Mouse (Mus musculus) spleen, adult 2 months (tissue): ENCODE measurements around the gene Slain1. TPM values are rescaled to one million over a fixed set of nuclear protein-coding genes. Genes with fewer than 3 reads are reported as not detected.
"Not testable (repeated sequence)": the region's sequence is repeated elsewhere in the genome, so short reads cannot be mapped to it uniquely, and the experiment has no call there.

Experiments
- DNase-seq, 2 experiments: peaks; one replicate each; pipeline versions ENCODE4 v3.0.0 to v3.0.0-alpha.2; 2012 to 2021; ENCODE audit warnings: low spot score in 2 of 2, low read depth in 1 of 2
- H3K27ac ChIP-seq: fragments of 200-500 bp; 2 replicates; pipeline ENCODE4 v1.5.1; 2012; ENCODE audit warnings: low read length, inconsistent platforms; ENCODE audit not compliant: insufficient read depth
- H3K27me3 ChIP-seq: fragments of 200-500 bp; 2 replicates; pipeline ENCODE4 v1.6.1; 2012; ENCODE audit warnings: mild to moderate bottlenecking, moderate library complexity, low read length, inconsistent platforms; ENCODE audit not compliant: control insufficient read depth, insufficient read depth
- H3K36me3 ChIP-seq: fragments of 200-500 bp; 2 replicates; pipeline ENCODE4 v1.6.1; 2012; ENCODE audit warnings: mild to moderate bottlenecking, low read length, inconsistent platforms; ENCODE audit not compliant: control insufficient read depth, insufficient read depth
- H3K4me1 ChIP-seq: fragments of 200-500 bp; 2 replicates; pipeline ENCODE4 v1.6.1; 2011; ENCODE audit warnings: inconsistent platforms; ENCODE audit not compliant: control insufficient read depth, insufficient read depth, insufficient read length
- H3K4me3 ChIP-seq: fragments of 200-500 bp; 2 replicates; pipeline ENCODE4 v1.5.1; 2011; ENCODE audit warnings: mild to moderate bottlenecking, inconsistent platforms; ENCODE audit not compliant: insufficient read depth, insufficient read length; ENCODE audit errors: extremely low read depth
- CTCF ChIP-seq: fragments of 200-500 bp; IDR thresholded peaks from 2 replicates; pipeline ENCODE4 v1.5.1; 2011; ENCODE audit warnings: mild to moderate bottlenecking, inconsistent platforms; ENCODE audit not compliant: insufficient read depth, insufficient read length, insufficient replicate concordance; ENCODE audit errors: extremely low read depth
- POLR2A ChIP-seq: fragments of 200-500 bp; IDR thresholded peaks from 2 replicates; pipeline ENCODE4 v1.6.1; 2011; ENCODE audit warnings: low read depth, low read length, inconsistent platforms
- WGBS: fragments of 180-500 bp; shearing (Covaris S2); methylation state at CpG from one replicate; pipeline ENCODE4 v1.1.7; 2018; 5-methylcytosine and 5-hydroxymethylcytosine counted together
- polyA plus RNA-seq: library from polyadenylated mRNA; depleted of rRNA; stranded (reverse); fragments of >200 nt; gene quantifications from 2 replicates; pipeline ENCODE4 v1.2.3, GENCODE M21; 2012

The Slain1 gene
- polyA plus RNA-seq, 1 experiment: 15.0 TPM

- TF ChIP-seq CTCF (no peak), POLR2A (no peak)
- no peaks in the 10 kb centered on the region for H3K27me3 ChIP-seq
- WGBS: 91% methylated on average over 23 of the region's 23 CpGs
- no peak overlapping the region for H3K4me3 ChIP-seq
- no peaks in the 10 kb centered on the region for H3K4me1 ChIP-seq
- DNase-seq: no peak
- H3K27ac ChIP-seq: no peak overlapping the region
- H3K36me3 ChIP-seq: no peaks in the 10 kb centered on the region
These were observed 79.1 kb downstream of the Slain1 start for GRCm38 (mm10) chr14:103728951-103729725.

- Histone ChIP-seq H3K27ac (no peak overlapping the region), H3K36me3 (no peaks in the 10 kb centered on the region), H3K4me3 (no peak overlapping the region), H3K27me3 (no peaks in the 10 kb centered on the region), H3K4me1 (no peaks in the 10 kb centered on the region)
- DNase-seq: no peak
- TF ChIP-seq CTCF (no peak), POLR2A (no peak)
- WGBS: 86% methylated on average over 11 of the region's 11 CpGs
These were observed 79.8 kb downstream of the Slain1 start for GRCm38 (mm10) chr14:103729760-103730367.

GRCm38 (mm10) chr14:103732626-103733025 is 82.6 kb downstream of the Slain1 start:
- Histone ChIP-seq H3K27ac (no peak overlapping the region), H3K36me3 (no peaks in the 10 kb centered on the region), H3K27me3 (no peaks in the 10 kb centered on the region), H3K4me3 (no peak overlapping the region), H3K4me1 (no peaks in the 10 kb centered on the region)
- TF ChIP-seq POLR2A (no peak), CTCF (no peak)
- 63% methylated on average over 1 of the region's 1 CpGs for WGBS
- no peak for DNase-seq

DNA sequence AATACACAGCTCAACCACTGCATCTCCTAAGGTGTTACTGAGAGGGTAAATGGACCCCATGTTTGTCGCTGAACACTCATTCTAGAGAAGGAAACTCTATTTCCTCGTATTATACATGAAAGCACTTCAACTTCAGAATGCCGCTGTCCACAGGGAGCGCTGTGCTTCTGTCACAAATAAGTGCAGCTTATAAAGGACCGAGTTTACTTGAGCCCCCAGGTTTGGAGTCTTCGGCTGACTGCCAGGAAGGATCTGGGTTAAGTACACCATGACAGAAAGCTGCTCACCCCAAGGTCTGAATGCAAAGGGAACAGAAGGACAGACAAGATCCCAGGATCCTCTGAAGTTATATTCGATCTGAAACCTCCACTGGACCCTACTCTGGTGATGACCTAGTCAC is 91.2 kb downstream of the Slain1 start:
- no peak overlapping the region for H3K4me3 ChIP-seq
- no peak overlapping the region for H3K27ac ChIP-seq

GRCm38 (mm10) chr14:103742150-103742549 is 92.1 kb downstream of the Slain1 start:
- Histone ChIP-seq H3K36me3 (no peaks in the 10 kb centered on the region), H3K4me1 (no peaks in the 10 kb centered on the region), H3K27ac (no peak overlapping the region), H3K27me3 (no peaks in the 10 kb centered on the region), H3K4me3 (no peak overlapping the region)
- DNase-seq: no peak
- TF ChIP-seq POLR2A (no peak), CTCF (no peak)
- WGBS: 88% methylated on average over 8 of the region's 8 CpGs

More for the DNA sequence above, 91.2 kb downstream of the Slain1 start:
- WGBS: 75% methylated on average over 7 of the region's 7 CpGs
- Histone ChIP-seq H3K4me1 (no peaks in the 10 kb centered on the region), H3K27me3 (no peaks in the 10 kb centered on the region), H3K36me3 (no peaks in the 10 kb centered on the region)
- DNase-seq: no peak
- TF ChIP-seq CTCF (no peak), POLR2A (no peak)

- Histone ChIP-seq H3K4me1 (no peaks in the 10 kb centered on the region), H3K27me3 (no peaks in the 10 kb centered on the region), H3K36me3 (no peaks in the 10 kb centered on the region), H3K4me3 (no peak overlapping the region), H3K27ac (no peak overlapping the region)
- WGBS: 66% methylated on average over 6 of the region's 6 CpGs
- TF ChIP-seq POLR2A (no peak), CTCF (no peak)
- DNase-seq: no peak
These were observed 97.3 kb downstream of the Slain1 start for GRCm38 (mm10) chr14:103747345-103747744.

DNA sequence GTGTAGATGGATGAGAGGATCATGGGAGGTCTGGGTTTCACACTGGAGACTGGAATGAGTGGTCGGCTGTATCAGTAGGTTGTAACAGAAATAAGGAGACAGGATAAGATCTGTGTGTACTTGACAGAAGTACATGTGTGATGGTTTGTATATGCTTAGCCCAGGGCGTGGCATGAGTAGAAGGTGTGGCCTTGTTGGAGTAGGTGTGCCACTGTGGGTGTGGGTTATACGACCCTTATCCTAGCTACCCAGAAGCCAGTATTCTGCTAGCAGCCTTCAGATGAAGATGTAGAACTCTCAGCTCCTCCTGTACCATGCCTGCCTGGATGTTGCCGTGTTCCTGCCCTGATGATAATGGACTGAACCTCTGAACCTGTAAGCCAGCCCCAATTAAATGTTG is 100.6 kb downstream of the Slain1 start:
- H3K4me1 ChIP-seq, H3K27ac ChIP-seq, H3K27me3 ChIP-seq, H3K36me3 ChIP-seq, DNase-seq, H3K4me3 ChIP-seq: not testable (repeated sequence)
- WGBS: 90% methylated on average over 4 of the region's 4 CpGs
